11 mouse cellular contexts compared by ENCODE assay signal in the genomic region with DNA sequence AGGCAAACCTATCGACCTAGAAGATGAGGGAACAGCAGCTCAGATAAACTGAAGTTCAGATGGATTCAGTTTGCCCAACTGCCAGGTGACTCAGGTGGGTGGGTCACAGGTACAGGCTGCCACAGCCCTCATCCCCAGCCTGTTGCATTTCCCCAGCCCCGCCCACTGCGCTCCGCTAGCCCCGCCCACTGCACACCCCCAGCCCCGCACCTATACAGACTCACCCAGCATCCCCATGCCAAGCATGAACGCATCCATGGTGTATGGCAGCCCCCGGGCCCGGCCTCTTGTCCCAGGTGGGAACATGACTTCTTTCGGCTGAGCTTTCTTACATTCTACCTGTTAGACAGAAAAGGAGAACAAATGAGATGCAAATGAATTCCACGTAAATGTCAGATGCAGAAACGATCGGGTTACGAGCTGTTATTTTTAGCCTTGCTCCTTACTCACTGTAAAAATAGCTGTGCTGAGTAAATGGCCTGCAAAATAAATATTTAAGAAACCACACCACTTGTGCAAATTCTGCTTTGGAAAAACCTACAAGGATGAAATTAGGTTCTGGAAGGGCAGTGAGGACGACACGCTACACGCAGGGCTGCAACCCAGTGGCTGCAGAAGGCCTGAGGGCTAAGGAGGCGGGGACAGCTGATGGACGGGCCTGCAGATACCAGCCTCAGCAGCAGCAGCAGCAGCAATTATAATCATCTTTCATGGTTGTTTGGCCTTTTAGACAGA.
DNase-seq lines count a peak whose midpoint lies in the region; ATAC-seq lines count a peak whose summit lies in the region.
"Had no signal": no experiment of that assay in that cellular context is flagged by ENCODE, and none has a peak within 500 bp of the region (broad histone marks: within the 10 kb centered on the region; RNA-seq: fewer than 3 reads in every experiment).

No protein-coding gene starts in this region.

- 64% methylated on average over 19 of the region's 19 CpGs for WGBS in embryonic facial prominence, embryonic 11.5 days
- 60% methylated on average over 19 of the region's 19 CpGs for WGBS in hindbrain, embryonic 12.5 days
- WGBS in neural tube, embryonic 13.5 days = 61% methylated on average over 19 of the region's 19 CpGs

- no peak overlapping the region for H3K4me2 ChIP-seq in embryonic facial prominence, embryonic 11.5 days (ENCODE audit: low read depth, low read length)
- H3K4me2 ChIP-seq in hindbrain, embryonic 12.5 days (replicated peaks) = no peak overlapping the region
- no peak overlapping the region for H3K4me2 ChIP-seq in neural tube, embryonic 13.5 days

- ATAC-seq in embryonic facial prominence, embryonic 11.5 days (replicated peaks; ENCODE audit: insufficient number of reproducible peaks, low FRiP score, low TSS enrichment, low read depth) = no peak
- ATAC-seq in hindbrain, embryonic 12.5 days (ENCODE audit: low FRiP score) = peak; percentile 71
- peak; percentile 37; the same call in 1 of the 2 replicates for ATAC-seq in neural tube, embryonic 13.5 days (ENCODE audit: low read depth)

- no peak overlapping the region for H3K4me3 ChIP-seq in embryonic facial prominence, embryonic 11.5 days (ENCODE audit: low read depth, low read length)
- H3K4me3 ChIP-seq in hindbrain, embryonic 12.5 days = no peak overlapping the region
- H3K4me3 ChIP-seq in neural tube, embryonic 13.5 days = no peak overlapping the region
- H3K4me3 ChIP-seq: megakaryocyte, embryonic 14.5 days had no signal

- H3K27me3 ChIP-seq in embryonic facial prominence, embryonic 11.5 days (ENCODE audit: control insufficient read depth, insufficient read depth, low read length) = no peaks in the 10 kb centered on the region
- H3K27me3 ChIP-seq in hindbrain, embryonic 12.5 days = no peaks in the 10 kb centered on the region
- no peaks in the 10 kb centered on the region for H3K27me3 ChIP-seq in neural tube, embryonic 13.5 days
- H3K27me3 ChIP-seq: megakaryocyte, embryonic 14.5 days had no signal

- no peak overlapping the region for H3K9ac ChIP-seq in embryonic facial prominence, embryonic 11.5 days (replicated peaks; ENCODE audit: low read length)
- no peak overlapping the region for H3K9ac ChIP-seq in hindbrain, embryonic 12.5 days
- H3K9ac ChIP-seq in neural tube, embryonic 13.5 days = no peak overlapping the region

- no peaks in the 10 kb centered on the region; the same call in 1 of the 2 replicates for H3K36me3 ChIP-seq in embryonic facial prominence, embryonic 11.5 days (replicated peaks; ENCODE audit: control insufficient read depth, insufficient read depth, low read depth, low read length)
- peaks cover 5% of the 10 kb centered on the region; the same call in 1 of the 2 replicates for H3K36me3 ChIP-seq in hindbrain, embryonic 12.5 days
- H3K36me3 ChIP-seq in neural tube, embryonic 13.5 days = peaks cover 8% of the 10 kb centered on the region; the same call in 1 of the 2 replicates

- 0 out of 2 replicates have a peak overlapping the region, but pooled peaks have one; percentile 20 for H3K27ac ChIP-seq in embryonic facial prominence, embryonic 11.5 days (replicated peaks; ENCODE audit: low read depth, low read length)
- peak overlapping the region; percentile 77 for H3K27ac ChIP-seq in hindbrain, embryonic 12.5 days
- peak overlapping the region; percentile 66 for H3K27ac ChIP-seq in neural tube, embryonic 13.5 days (replicated peaks)

- no peaks in the 10 kb centered on the region for H3K4me1 ChIP-seq in embryonic facial prominence, embryonic 11.5 days (ENCODE audit: control insufficient read depth, insufficient read depth, low read length)
- peaks cover 48% of the 10 kb centered on the region for H3K4me1 ChIP-seq in hindbrain, embryonic 12.5 days
- H3K4me1 ChIP-seq in neural tube, embryonic 13.5 days (replicated peaks) = peaks cover 35% of the 10 kb centered on the region

- peak; percentile 11 for DNase-seq in kidney, adult 18-20 months
- no peak for DNase-seq in kidney, postnatal 14 days
- DNase-seq in embryonic facial prominence, embryonic 11.5 days (ENCODE audit: low spot score) = peak; percentile 12
- DNase-seq in right cerebral cortex, postnatal 10 days (ENCODE audit: low spot score in 2 of 2) = no peak
- DNase-seq in gastrocnemius, postnatal 25 days = no peak
- no peak for DNase-seq in thymus, postnatal 14 days
- DNase-seq: spleen, adult 18-20 months had no signal

- H3K9me3 ChIP-seq in embryonic facial prominence, embryonic 11.5 days (replicated peaks; ENCODE audit: control insufficient read depth, low read length) = no peaks in the 10 kb centered on the region
- H3K9me3 ChIP-seq in hindbrain, embryonic 12.5 days (replicated peaks) = no peaks in the 10 kb centered on the region
- H3K9me3 ChIP-seq in neural tube, embryonic 13.5 days = no peaks in the 10 kb centered on the region
- H3K9me3 ChIP-seq: G1E; megakaryocyte, embryonic 14.5 days had no signal

Comparison
In these comparisons a context has a peak if more than half of its experiments do, and no peak if none do; other contexts are left out.
1. DNase-seq: peak in kidney, adult 18-20 months (single experiment) and embryonic facial prominence, embryonic 11.5 days (single experiment); none in kidney, postnatal 14 days (single experiment), right cerebral cortex, postnatal 10 days (0 of 2), gastrocnemius, postnatal 25 days (single experiment) and thymus, postnatal 14 days (single experiment).
2. H3K27ac ChIP-seq: peak in every context shown above with its lines; median percentile 77 in hindbrain, embryonic 12.5 days; 66 in neural tube, embryonic 13.5 days; 20 in embryonic facial prominence, embryonic 11.5 days.